In the genomic region with DNA sequence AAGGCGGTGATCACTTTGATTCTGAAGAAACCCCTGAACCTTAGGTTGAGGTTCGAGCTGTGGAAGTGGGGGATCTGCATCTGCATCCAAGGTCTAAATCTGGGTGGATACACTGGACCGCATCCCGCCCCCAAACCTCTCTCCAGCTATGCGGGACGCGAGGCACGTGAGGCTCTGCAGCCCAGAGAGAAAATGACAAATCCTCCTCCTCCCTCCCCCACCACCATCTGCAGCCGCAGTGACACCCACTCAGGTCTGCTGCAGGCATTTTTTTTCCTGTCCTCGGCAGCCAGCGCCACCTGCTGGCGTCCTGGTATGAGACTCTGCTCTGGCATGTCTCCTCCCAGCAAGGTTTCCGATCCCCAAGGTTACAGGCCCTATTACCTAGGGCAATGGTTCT, we compare ENCODE assay signal across 9 mouse cellular contexts. TPM values are rescaled to one million over a fixed set of nuclear protein-coding genes. Genes with fewer than 3 reads are reported as not detected.
A peak's percentile ranks its signal among the peaks of the same experiment; 100 is the strongest.
DNase-seq lines count a peak whose midpoint lies in the region; ATAC-seq and TF ChIP-seq lines count a peak whose summit lies in the region.
"Had no signal": no experiment of that assay in that cellular context is flagged by ENCODE, and none has a peak within 500 bp of the region (broad histone marks: within the 10 kb centered on the region; RNA-seq: fewer than 3 reads in every experiment).

No protein-coding gene starts in this region.

- H3K36me3 ChIP-seq in embryonic facial prominence, embryonic 12.5 days, result no peaks in the 10 kb centered on the region
- H3K36me3 ChIP-seq in liver, postnatal 0 days (replicated peaks; ENCODE audit: insufficient read depth, low read length), result no peaks in the 10 kb centered on the region
- 0 out of 2 replicates have a peak, but pooled peaks cover 7% of the 10 kb centered on the region for H3K36me3 ChIP-seq in neural tube, embryonic 13.5 days

- peaks cover 32% of the 10 kb centered on the region for H3K4me1 ChIP-seq in embryonic facial prominence, embryonic 12.5 days
- peaks cover 10% of the 10 kb centered on the region; the same call in 1 of the 2 replicates for H3K4me1 ChIP-seq in liver, postnatal 0 days (ENCODE audit: insufficient read depth)
- peaks cover 76% of the 10 kb centered on the region for H3K4me1 ChIP-seq in neural tube, embryonic 13.5 days (replicated peaks)

- H3K9ac ChIP-seq in embryonic facial prominence, embryonic 12.5 days, result no peak overlapping the region; the same call in 1 of the 2 replicates
- H3K9ac ChIP-seq in liver, postnatal 0 days (replicated peaks), result no peak overlapping the region
- H3K9ac ChIP-seq in neural tube, embryonic 13.5 days, result peak overlapping the region; percentile 100

- peak overlapping the region; percentile 65 for H3K4me2 ChIP-seq in embryonic facial prominence, embryonic 12.5 days (replicated peaks)
- H3K4me2 ChIP-seq in liver, postnatal 0 days (ENCODE audit: low read depth, low read length), result no peak overlapping the region
- peak overlapping the region; percentile 74 for H3K4me2 ChIP-seq in neural tube, embryonic 13.5 days

- intact Hi-C loops in heart, postnatal 14 days (cut with DNase I), result loop anchor here (5.0 kb wide), 1 partner anchor 107 kb away; no protein-coding TSS in a partner anchor

- TF ChIP-seq EP300 in liver, postnatal 0 days (IDR thresholded peaks at IDR 0.05; ENCODE audit: low read depth), result no peak

- H3K27ac ChIP-seq in embryonic facial prominence, embryonic 12.5 days, result no peak overlapping the region
- no peak overlapping the region for H3K27ac ChIP-seq in liver, postnatal 0 days (ENCODE audit: low read depth)
- peak overlapping the region; percentile 99 for H3K27ac ChIP-seq in neural tube, embryonic 13.5 days (replicated peaks)

- 1% methylated on average over 13 of the region's 13 CpGs for WGBS in embryonic facial prominence, embryonic 12.5 days
- 2% methylated on average over 13 of the region's 13 CpGs for WGBS in liver, postnatal 0 days (ENCODE audit: insufficient replicate concordance)
- WGBS in neural tube, embryonic 13.5 days, result 0% methylated on average over 13 of the region's 13 CpGs

- peak; percentile 76 for TF ChIP-seq CTCF in liver, postnatal 0 days (IDR thresholded peaks at IDR 0.05; ENCODE audit: low read depth)

- peak; percentile 77 for ATAC-seq in CD4-positive, CD25-positive, alpha-beta regulatory T cell, adult 4 months
- 0 out of 2 replicates have a peak, but pooled peaks have one; percentile 3 for ATAC-seq in embryonic facial prominence, embryonic 12.5 days (ENCODE audit: insufficient number of reproducible peaks, insufficient read depth, low FRiP score, low TSS enrichment)
- peak; percentile 41; the same call in 1 of the 2 replicates for ATAC-seq in liver, postnatal 0 days
- ATAC-seq in neural tube, embryonic 13.5 days (ENCODE audit: low read depth), result peak; percentile 44

- H3K27me3 ChIP-seq in embryonic facial prominence, embryonic 12.5 days, result peaks cover 72% of the 10 kb centered on the region
- H3K27me3 ChIP-seq in liver, postnatal 0 days (ENCODE audit: insufficient read depth, low read length), result peaks cover 75% of the 10 kb centered on the region
- H3K27me3 ChIP-seq in neural tube, embryonic 13.5 days, result peaks cover 25% of the 10 kb centered on the region

- peak; percentile 56 to 68 for DNase-seq in adrenal gland, postnatal 36 days
- DNase-seq in heart, postnatal 14 days, result peak; percentile 58 to 70
- peak; percentile 79 to 84 for DNase-seq in kidney, postnatal 4 days
- peak; percentile 75 for DNase-seq in liver, postnatal 0 days
- DNase-seq in testis, postnatal 14 days (ENCODE audit: low spot score), result peak; percentile 63

- no peaks in the 10 kb centered on the region for H3K9me3 ChIP-seq in embryonic facial prominence, embryonic 12.5 days
- H3K9me3 ChIP-seq in liver, postnatal 0 days (ENCODE audit: low read length), result no peaks in the 10 kb centered on the region
- H3K9me3 ChIP-seq in neural tube, embryonic 13.5 days, result no peaks in the 10 kb centered on the region

- peak overlapping the region; percentile 47 for H3K4me3 ChIP-seq in embryonic facial prominence, embryonic 12.5 days
- H3K4me3 ChIP-seq in liver, postnatal 0 days (ENCODE audit: low read depth, low read length), result no peak overlapping the region
- H3K4me3 ChIP-seq in neural tube, embryonic 13.5 days, result peak overlapping the region; percentile 88

RNA-seq across cellular contexts. Expression of gene Ythdf1, which starts 26.0 kb away (rescaled TPM):
- polyA plus RNA-seq in CD4-positive, CD25-positive, alpha-beta regulatory T cell, adult 4 months (2017; shearing (Covaris generic)), result 1 to 10 TPM; 7.5 to 9.2 TPM
- total RNA-seq in adrenal gland, postnatal 36 days (2021), result 10 to 100 TPM; 51.7 to 52.4 TPM
- 71.3 and 72.6 TPM in 2 replicates for polyA plus RNA-seq in embryonic facial prominence, embryonic 12.5 days (2016; fragmentation: Nextera tagmentation; extraction: Ambion mirVana)
- total RNA-seq in heart, postnatal 14 days (2021), result 10 to 100 TPM; 43.1 to 43.9 TPM
- polyA plus RNA-seq in liver, postnatal 0 days (2015; fragmentation: Nextera tagmentation; extraction: Ambion mirVana), result 17.3 and 17.8 TPM in 2 replicates
- polyA plus RNA-seq in neural tube, embryonic 13.5 days (2015; fragmentation: Nextera tagmentation; extraction: Ambion mirVana), result 50.7 and 55.9 TPM in 2 replicates

RNA-seq across cellular contexts. Expression of gene Birc7, which starts 34.1 kb away (rescaled TPM):
- polyA plus RNA-seq in CD4-positive, CD25-positive, alpha-beta regulatory T cell, adult 4 months (2017; shearing (Covaris generic)), result not detected
- not detected for total RNA-seq in adrenal gland, postnatal 36 days (2021)
- 0.14 TPM in 1 of 2 replicates, not detected in the other for polyA plus RNA-seq in embryonic facial prominence, embryonic 12.5 days (2016; fragmentation: Nextera tagmentation; extraction: Ambion mirVana)
- total RNA-seq in heart, postnatal 14 days (2021), result not detected
- polyA plus RNA-seq in liver, postnatal 0 days (2015; fragmentation: Nextera tagmentation; extraction: Ambion mirVana), result not detected in 2 replicates
- polyA plus RNA-seq in neural tube, embryonic 13.5 days (2015; fragmentation: Nextera tagmentation; extraction: Ambion mirVana), result 0.43 and 0.60 TPM in 2 replicates
- polyA plus RNA-seq: large intestine, adult 2 months had no signal

RNA-seq across cellular contexts. Expression of gene Nkain4, which starts 59.8 kb away (rescaled TPM):
- not detected for polyA plus RNA-seq in CD4-positive, CD25-positive, alpha-beta regulatory T cell, adult 4 months (2017; shearing (Covaris generic))
- 1 to 10 TPM; 4.6 to 5.8 TPM for total RNA-seq in adrenal gland, postnatal 36 days (2021)
- polyA plus RNA-seq in embryonic facial prominence, embryonic 12.5 days (2016; fragmentation: Nextera tagmentation; extraction: Ambion mirVana), result 21.7 and 25.5 TPM in 2 replicates
- total RNA-seq in heart, postnatal 14 days (2021), result 10 to 100 TPM; 15.3 to 15.7 TPM
- 1.6 and 3.4 TPM in 2 replicates for polyA plus RNA-seq in liver, postnatal 0 days (2015; fragmentation: Nextera tagmentation; extraction: Ambion mirVana)
- polyA plus RNA-seq in neural tube, embryonic 13.5 days (2015; fragmentation: Nextera tagmentation; extraction: Ambion mirVana), result 88.1 and 106 TPM in 2 replicates

Comparison
In these comparisons a context has a peak if more than half of its experiments do, and no peak if none do; other contexts are left out.
1. ATAC-seq: peak in every context shown above with its lines; median percentile 77 in CD4-positive, CD25-positive, alpha-beta regulatory T cell, adult 4 months; 44 in neural tube, embryonic 13.5 days; 41 in liver, postnatal 0 days; 3 in embryonic facial prominence, embryonic 12.5 days.